Mouse (Mus musculus) embryonic facial prominence, embryonic 14.5 days (tissue): Measurements from ENCODE around the gene Tpmt. TPM values are rescaled to one million over a fixed set of nuclear protein-coding genes. Genes with fewer than 3 reads are reported as not detected.

Experiments used
- ATAC-seq: fragments of 200-750 bp; cut with Nextera tagmentation; 2 replicates; pipeline ENCODE4 v1.8.0; 2017; ENCODE audit warnings: low read depth, moderate number of reproducible peaks, moderate TSS enrichment
- DNase-seq: peaks from one replicate; pipeline ENCODE4 v3.0.0-alpha.2; 2015; ENCODE audit warnings: low spot score
- H3K27ac ChIP-seq: fragments of 300-500 bp; sonication (generic); replicated peaks from 2 replicates; pipeline ENCODE4 v1.5.1; 2014; ENCODE audit warnings: low read depth, mild to moderate bottlenecking, low read length, moderate library complexity
- H3K27me3 ChIP-seq: fragments of 300-500 bp; sonication (generic); replicated peaks from 2 replicates; pipeline ENCODE4 v1.6.1; 2014; ENCODE audit warnings: low read length; ENCODE audit not compliant: control insufficient read depth, insufficient read depth
- H3K36me3 ChIP-seq: fragments of 300-500 bp; sonication (generic); 2 replicates; pipeline ENCODE4 v1.6.1; 2014; ENCODE audit warnings: low read length, mixed read lengths; ENCODE audit not compliant: control insufficient read depth, insufficient read depth
- H3K4me1 ChIP-seq: fragments of 300-500 bp; sonication (generic); 2 replicates; pipeline ENCODE4 v1.6.1; 2014; ENCODE audit warnings: antibody characterized with exemption, low read length; ENCODE audit not compliant: control insufficient read depth, insufficient read depth
- H3K4me2 ChIP-seq: fragments of 300-500 bp; sonication (generic); 2 replicates; pipeline ENCODE4 v1.6.1; 2014; ENCODE audit warnings: low read depth, mild to moderate bottlenecking, low read length, moderate library complexity, mixed read lengths
- H3K4me3 ChIP-seq: fragments of 300-500 bp; sonication (generic); 2 replicates; pipeline ENCODE4 v1.5.1; 2014; ENCODE audit warnings: low read depth, mild to moderate bottlenecking, low read length
- H3K9ac ChIP-seq: fragments of 300-500 bp; sonication (generic); 2 replicates; pipeline ENCODE4 v1.6.1; 2014; ENCODE audit warnings: low read depth, mild to moderate bottlenecking, low read length, moderate library complexity, mixed read lengths
- H3K9me3 ChIP-seq: fragments of 300-500 bp; sonication (generic); 2 replicates; pipeline ENCODE4 v1.6.1; 2016; ENCODE audit warnings: low read length; ENCODE audit not compliant: control insufficient read depth
- WGBS: fragments of 180-500 bp; shearing (Covaris S2); extraction: QIAGEN DNeasy Blood & Tissue Kit; methylation state at CpG from one replicate; pipeline ENCODE4 v1.1.7; 2014; 5-methylcytosine and 5-hydroxymethylcytosine counted together
- polyA plus RNA-seq: library from polyadenylated mRNA; unstranded; fragments of >200 nt; fragmentation: Nextera tagmentation; extraction: Ambion mirVana; gene quantifications from 2 replicates; pipeline ENCODE4 v1.2.1, GENCODE M21; 2014

Gene Tpmt
- polyA plus RNA-seq, 1 experiment from 2014 or later, result 17.7 TPM

GRCm38 (mm10) chr13:46979836-46980490 is 64.6 kb downstream of the Tpmt start:
- no peak overlapping the region for H3K4me2 ChIP-seq
- H3K27ac ChIP-seq, result peak overlapping the region; percentile 15; the same call in 1 of the 2 replicates
- peaks cover 7% of the 10 kb centered on the region for H3K4me1 ChIP-seq
- DNase-seq, result peak; percentile 30
- no peaks in the 10 kb centered on the region for H3K27me3 ChIP-seq
- H3K9me3 ChIP-seq, result no peaks in the 10 kb centered on the region
- no peaks in the 10 kb centered on the region for H3K36me3 ChIP-seq
- no peak overlapping the region for H3K4me3 ChIP-seq
- no peak overlapping the region for H3K9ac ChIP-seq
- 43% methylated on average over 13 of the region's 13 CpGs for WGBS
- ATAC-seq, result no peak

- no peak for DNase-seq
- Histone ChIP-seq H3K4me2 (no peak overlapping the region), H3K4me1 (peaks cover 7% of the 10 kb centered on the region), H3K4me3 (no peak overlapping the region), H3K27me3 (no peaks in the 10 kb centered on the region), H3K27ac (no peak overlapping the region), H3K9ac (no peak overlapping the region), H3K9me3 (no peaks in the 10 kb centered on the region), H3K36me3 (no peaks in the 10 kb centered on the region)
- ATAC-seq, result no peak
- WGBS, result 86% methylated on average over 7 of the region's 7 CpGs
These were observed 68.0 kb downstream of the Tpmt start for GRCm38 (mm10) chr13:46976532-46976931.

DNA sequence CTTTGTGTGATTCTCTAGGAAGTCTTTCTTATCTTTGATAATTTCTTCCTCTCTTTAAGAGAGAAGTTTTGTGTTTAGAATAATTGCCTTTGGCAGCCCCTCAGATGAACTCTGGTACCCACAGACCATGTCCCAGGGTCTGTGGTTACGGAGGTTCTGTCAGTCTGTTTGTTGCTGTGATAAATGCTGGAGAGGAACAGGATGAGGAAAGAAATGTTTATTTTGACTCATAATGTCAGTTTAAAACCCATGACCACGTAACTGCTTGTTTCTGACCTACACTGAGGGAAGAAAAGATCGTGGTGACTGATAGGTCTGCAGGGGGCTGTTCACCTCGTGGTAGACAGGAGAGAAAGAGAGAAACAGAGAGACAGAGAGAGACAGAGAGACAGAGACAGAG is 68.6 kb downstream of the Tpmt start:
- WGBS, result 31% methylated on average over 4 of the region's 4 CpGs
- Histone ChIP-seq H3K4me3 (no peak overlapping the region), H3K36me3 (no peaks in the 10 kb centered on the region), H3K9me3 (no peaks in the 10 kb centered on the region), H3K4me1 (peaks cover 7% of the 10 kb centered on the region), H3K9ac (no peak overlapping the region), H3K4me2 (peak overlapping the region; percentile 40; the same call in 1 of the 2 replicates), H3K27me3 (no peaks in the 10 kb centered on the region), H3K27ac (peak overlapping the region; percentile 30; the same call in 1 of the 2 replicates)
- DNase-seq, result no peak
- no peak for ATAC-seq

GRCm38 (mm10) chr13:46975031-46975551 is 69.4 kb downstream of the Tpmt start:
- Histone ChIP-seq H3K9me3 (no peaks in the 10 kb centered on the region), H3K36me3 (no peaks in the 10 kb centered on the region), H3K9ac (no peak overlapping the region), H3K27me3 (no peaks in the 10 kb centered on the region), H3K4me3 (0 out of 2 replicates have a peak overlapping the region, but pooled peaks have one; percentile 10), H3K4me2 (peak overlapping the region; percentile 40), H3K4me1 (peaks cover 5% of the 10 kb centered on the region), H3K27ac (peak overlapping the region; percentile 30; the same call in 1 of the 2 replicates)
- peak; percentile 86 for ATAC-seq
- peak; percentile 65 for DNase-seq
- WGBS, result 30% methylated on average over 13 of the region's 14 CpGs

Other genes starting within 250 kb of the Tpmt start
- 24.0 and 25.2 TPM in 2 replicates for gene Kif13a, start 114.9 kb downstream of the Tpmt start, polyA plus RNA-seq
- 4.1 and 4.8 TPM in 2 replicates for gene Nhlrc1, start 29.9 kb downstream of the Tpmt start, polyA plus RNA-seq
- gene Kdm1b, start 1.2 kb downstream of the Tpmt start, polyA plus RNA-seq, result 11.6 and 14.0 TPM in 2 replicates
- 188 and 208 TPM in 2 replicates for gene Dek, start 61.5 kb upstream of the Tpmt start, polyA plus RNA-seq
- gene Rnf144b, start 77.9 kb upstream of the Tpmt start, polyA plus RNA-seq, result 4.9 and 5.3 TPM in 2 replicates